ENCODE assay signal across 8 mouse cellular contexts in genomic region chr17:47009546-47009897, GRCm38 (mm10). TPM values are rescaled to one million over a fixed set of nuclear protein-coding genes. Genes with fewer than 3 reads are reported as not detected.
DNase-seq lines count a peak whose midpoint lies in the region; ATAC-seq and TF ChIP-seq lines count a peak whose summit lies in the region.

No protein-coding gene starts in this region.

- under 1% methylated on average over 13 of the region's 13 CpGs for WGBS in cerebellum, adult 2 months
- WGBS in liver, embryonic 15.5 days (ENCODE audit: insufficient replicate concordance), result under 1% methylated on average over 13 of the region's 13 CpGs

- H3K27ac ChIP-seq in cerebellum, adult 2 months (ENCODE audit: insufficient read depth, low read length), result peak overlapping the region; percentile 95
- peak overlapping the region; percentile 90 for H3K27ac ChIP-seq in testis, adult 2 months (ENCODE audit: control insufficient read depth, insufficient read depth, low read depth, low read length)
- H3K27ac ChIP-seq in liver, embryonic 15.5 days (replicated peaks), result peak overlapping the region; percentile 95

- peak overlapping the region; percentile 83 for H3K4me3 ChIP-seq in cerebellum, adult 2 months (replicated peaks; ENCODE audit: insufficient read depth, low read depth, low read length)
- H3K4me3 ChIP-seq in testis, adult 2 months (ENCODE audit: control insufficient read depth, low read depth, low read length), result peak overlapping the region; percentile 98
- H3K4me3 ChIP-seq in liver, embryonic 15.5 days (replicated peaks), result peak overlapping the region; percentile 95

- ATAC-seq in liver, embryonic 15.5 days (ENCODE audit: insufficient read depth), result no peak

- no peak for TF ChIP-seq CTCF in cerebellum, adult 2 months (IDR thresholded peaks at IDR 0.05; ENCODE audit: borderline replicate concordance, insufficient read depth, low read depth, low read length)
- no peak for TF ChIP-seq CTCF in testis, adult 2 months (IDR thresholded peaks at IDR 0.05; ENCODE audit: control insufficient read depth, insufficient read depth, insufficient replicate concordance, low read depth, low read length)

- peak overlapping the region; percentile 81 for H3K4me2 ChIP-seq in liver, embryonic 15.5 days

- TF ChIP-seq POLR2A in cerebellum, adult 2 months (IDR thresholded peaks at IDR 0.05; ENCODE audit: borderline replicate concordance, insufficient read depth, low read length), result no peak
- TF ChIP-seq POLR2A in testis, adult 2 months (IDR thresholded peaks at IDR 0.05; ENCODE audit: control insufficient read depth, low read depth, low read length), result no peak

- no peaks in the 10 kb centered on the region for H3K27me3 ChIP-seq in cerebellum, adult 2 months (ENCODE audit: control insufficient read depth, insufficient read depth, low read length)
- no peaks in the 10 kb centered on the region for H3K27me3 ChIP-seq in testis, adult 2 months (ENCODE audit: control insufficient read depth, insufficient read depth, low read length)
- H3K27me3 ChIP-seq in liver, embryonic 15.5 days, result 0 out of 2 replicates have a peak, but pooled peaks cover 8% of the 10 kb centered on the region

- H3K36me3 ChIP-seq in testis, adult 2 months (ENCODE audit: control insufficient read depth, insufficient read depth, low read length), result no peaks in the 10 kb centered on the region
- peaks cover 20% of the 10 kb centered on the region; the same call in 1 of the 2 replicates for H3K36me3 ChIP-seq in liver, embryonic 15.5 days (replicated peaks)

- H3K4me1 ChIP-seq in cerebellum, adult 2 months (ENCODE audit: control insufficient read depth, insufficient read depth, low read length), result peaks cover 7% of the 10 kb centered on the region
- peaks cover 3% of the 10 kb centered on the region; the same call in 1 of the 2 replicates for H3K4me1 ChIP-seq in testis, adult 2 months (ENCODE audit: control insufficient read depth, insufficient read depth, low read length)
- peaks cover 45% of the 10 kb centered on the region for H3K4me1 ChIP-seq in liver, embryonic 15.5 days (replicated peaks)

- no peaks in the 10 kb centered on the region for H3K9me3 ChIP-seq in liver, embryonic 15.5 days (replicated peaks)

- DNase-seq in cerebellum, adult 2 months, result no peak
- no peak for DNase-seq in cerebellum, adult 11-12 months
- DNase-seq in testis, postnatal 14 days (ENCODE audit: low spot score), result no peak
- DNase-seq in heart, postnatal 4 days, result peak; percentile 24
- peak; percentile 24 for DNase-seq in thymus, postnatal 25 days
- DNase-seq in right cerebral cortex, adult 18-20 months, result no peak

- H3K9ac ChIP-seq in liver, embryonic 15.5 days, result peak overlapping the region; percentile 98

RNA-seq across cellular contexts. Expression of gene Ubr2, which starts 0.8 kb away (rescaled TPM):
- polyA plus RNA-seq in cerebellum, adult 2 months (2012; rRNA removed), result 38.5 and 43.3 TPM in 2 replicates
- 7.1 and 10.2 TPM in 2 replicates for polyA plus RNA-seq in testis, adult 2 months (2012; rRNA removed)
- total RNA-seq in heart, postnatal 4 days (2021), result 10 to 100 TPM; 44.9 to 49.5 TPM
- polyA plus RNA-seq in liver, embryonic 15.5 days (2015; fragmentation: Nextera tagmentation; extraction: Ambion mirVana), result 8.3 and 10.0 TPM in 2 replicates

Comparison
In these comparisons a context has a peak if more than half of its experiments do, and no peak if none do; other contexts are left out.
1. DNase-seq: peak in heart, postnatal 4 days (single experiment) and thymus, postnatal 25 days (single experiment); none in cerebellum, adult 2 months (0 of 2), cerebellum, adult 11-12 months (single experiment), testis, postnatal 14 days (single experiment) and right cerebral cortex, adult 18-20 months (single experiment).
2. Peak in every context shown above with its lines, with median percentiles within 50 percentile points of each other: H3K27ac ChIP-seq and H3K4me3 ChIP-seq.